Mouse (Mus musculus) hindbrain, embryonic 16.5 days (tissue): ENCODE data around the gene Khdrbs1. TPM values are rescaled to one million over a fixed set of nuclear protein-coding genes. Genes with fewer than 3 reads are reported as not detected.
"Not testable (repeated sequence)": the region's sequence is repeated elsewhere in the genome, so short reads cannot be mapped to it uniquely, and the experiment has no call there.

Experiments used
- ATAC-seq: fragments of 200-750 bp; cut with Nextera tagmentation; 2 replicates; pipeline ENCODE4 v1.8.0; 2017; ENCODE audit warnings: moderate TSS enrichment, moderate library complexity
- H3K27ac ChIP-seq: fragments of 300-500 bp; sonication (generic); 2 replicates; pipeline ENCODE4 v1.5.1; 2014; ENCODE audit warnings: low read depth, mild to moderate bottlenecking, control low read depth, low read length, moderate library complexity
- H3K27me3 ChIP-seq: fragments of 300-500 bp; sonication (generic); replicated peaks from 2 replicates; pipeline ENCODE4 v1.6.1; 2014; ENCODE audit warnings: low read length; ENCODE audit not compliant: control insufficient read depth, insufficient read depth
- H3K36me3 ChIP-seq: fragments of 300-500 bp; sonication (generic); 2 replicates; pipeline ENCODE4 v1.6.1; 2014; ENCODE audit warnings: mild to moderate bottlenecking, low read length, moderate library complexity, mixed read lengths; ENCODE audit not compliant: control insufficient read depth, insufficient read depth
- H3K4me1 ChIP-seq: fragments of 300-500 bp; sonication (generic); 2 replicates; pipeline ENCODE4 v1.6.1; 2014; ENCODE audit warnings: low read depth, low read length; ENCODE audit not compliant: control insufficient read depth, insufficient read depth
- H3K4me2 ChIP-seq: fragments of 300-500 bp; sonication (generic); 2 replicates; pipeline ENCODE4 v1.6.1; 2014; ENCODE audit warnings: mild to moderate bottlenecking, low read length, control low read depth, moderate library complexity
- H3K4me3 ChIP-seq: fragments of 300-500 bp; sonication (generic); 2 replicates; pipeline ENCODE4 v1.5.1; 2014; ENCODE audit warnings: mild to moderate bottlenecking, low read length, control low read depth, moderate library complexity
- H3K9ac ChIP-seq: fragments of 300-500 bp; sonication (generic); 2 replicates; pipeline ENCODE4 v1.6.1; 2014; ENCODE audit warnings: low read depth, mild to moderate bottlenecking, control low read depth, low read length, moderate library complexity
- H3K9me3 ChIP-seq: fragments of 300-500 bp; sonication (generic); 2 replicates; pipeline ENCODE4 v1.6.1; 2014; ENCODE audit warnings: mild to moderate bottlenecking, low read length, moderate library complexity; ENCODE audit not compliant: control insufficient read depth
- WGBS: fragments of 180-500 bp; shearing (Covaris S2); extraction: QIAGEN DNeasy Blood & Tissue Kit; methylation state at CpG from one replicate; pipeline ENCODE4 v1.1.7; 2014; 5-methylcytosine and 5-hydroxymethylcytosine counted together
- polyA plus RNA-seq: library from polyadenylated mRNA; unstranded; fragments of >200 nt; fragmentation: Nextera tagmentation; extraction: Ambion mirVana; gene quantifications from 2 replicates; pipeline ENCODE4 v1.2.1, GENCODE M21; 2015

Gene Khdrbs1
- polyA plus RNA-seq, 1 experiment from 2014 or later: 96.3 TPM

- no peaks in the 10 kb centered on the region for H3K36me3 ChIP-seq
- H3K27me3 ChIP-seq: no peaks in the 10 kb centered on the region
These were observed 5.9 kb downstream of the Khdrbs1 start for GRCm38 (mm10) chr4:129736173-129736572.

GRCm38 (mm10) chr4:129735485-129735884 lies 6.6 kb downstream of the Khdrbs1 start:
- H3K4me2 ChIP-seq, H3K27ac ChIP-seq, H3K9me3 ChIP-seq, H3K27me3 ChIP-seq, ATAC-seq, H3K4me3 ChIP-seq, H3K36me3 ChIP-seq, H3K9ac ChIP-seq: not testable (repeated sequence)
- H3K4me1 ChIP-seq: peaks cover 23% of the 10 kb centered on the region
- 92% methylated on average over 4 of the region's 4 CpGs for WGBS

More at GRCm38 (mm10) chr4:129736173-129736572, 5.9 kb downstream of the Khdrbs1 start:
- ATAC-seq: no peak
- Histone ChIP-seq H3K9me3 (no peaks in the 10 kb centered on the region), H3K9ac (no peak overlapping the region), H3K27ac (no peak overlapping the region), H3K4me1 (peaks cover 24% of the 10 kb centered on the region), H3K4me2 (no peak overlapping the region), H3K4me3 (no peak overlapping the region)
- 84% methylated on average over 1 of the region's 1 CpGs for WGBS

GRCm38 (mm10) chr4:129731423-129731822 lies 10.7 kb downstream of the Khdrbs1 start:
- no peak overlapping the region for H3K27ac ChIP-seq
- H3K4me1 ChIP-seq: 0 out of 2 replicates have a peak, but pooled peaks cover 2% of the 10 kb centered on the region
- peaks cover 9% of the 10 kb centered on the region for H3K36me3 ChIP-seq
- WGBS: 77% methylated on average over 5 of the region's 5 CpGs
- H3K4me2 ChIP-seq: no peak overlapping the region
- no peak overlapping the region for H3K4me3 ChIP-seq
- ATAC-seq: no peak
- no peak overlapping the region for H3K9ac ChIP-seq
- no peaks in the 10 kb centered on the region for H3K27me3 ChIP-seq
- H3K9me3 ChIP-seq: no peaks in the 10 kb centered on the region

- no peak for ATAC-seq
- H3K9me3 ChIP-seq: no peaks in the 10 kb centered on the region
- H3K4me2 ChIP-seq: no peak overlapping the region
- 91% methylated on average over 9 of the region's 9 CpGs for WGBS
- no peak overlapping the region for H3K27ac ChIP-seq
- no peak overlapping the region for H3K9ac ChIP-seq
- no peaks in the 10 kb centered on the region for H3K4me1 ChIP-seq
- H3K4me3 ChIP-seq: no peak overlapping the region
- H3K36me3 ChIP-seq: peaks cover 52% of the 10 kb centered on the region
- H3K27me3 ChIP-seq: no peaks in the 10 kb centered on the region
These were observed 25.8 kb downstream of the Khdrbs1 start for GRCm38 (mm10) chr4:129716310-129716709.

- no peak overlapping the region for H3K4me3 ChIP-seq
- H3K27ac ChIP-seq: peak overlapping the region; percentile 45
- H3K4me2 ChIP-seq: no peak overlapping the region
- H3K27me3 ChIP-seq: no peaks in the 10 kb centered on the region
- no peak overlapping the region for H3K9ac ChIP-seq
- ATAC-seq: peak; percentile 78
- H3K4me1 ChIP-seq: peaks cover 3% of the 10 kb centered on the region
- H3K9me3 ChIP-seq: no peaks in the 10 kb centered on the region
- 50% methylated on average over 8 of the region's 8 CpGs for WGBS
- peaks cover 42% of the 10 kb centered on the region for H3K36me3 ChIP-seq
These were observed 32.5 kb downstream of the Khdrbs1 start for GRCm38 (mm10) chr4:129709486-129710129.

GRCm38 (mm10) chr4:129706750-129707149 lies 35.4 kb downstream of the Khdrbs1 start:
- WGBS: 25% methylated on average over 3 of the region's 3 CpGs
- no peak overlapping the region for H3K4me2 ChIP-seq

GRCm38 (mm10) chr4:129702454-129702853 lies 39.6 kb downstream of the Khdrbs1 start:
- Histone ChIP-seq H3K4me3 (no peak overlapping the region), H3K27me3 (no peaks in the 10 kb centered on the region), H3K4me1 (peaks cover 17% of the 10 kb centered on the region), H3K4me2 (peak overlapping the region; percentile 8; the same call in 1 of the 2 replicates), H3K9me3 (no peaks in the 10 kb centered on the region), H3K36me3 (peaks cover 14% of the 10 kb centered on the region), H3K27ac (peak overlapping the region; percentile 66), H3K9ac (peak overlapping the region; percentile 48)
- ATAC-seq: peak; percentile 74
- WGBS: 4% methylated on average over 11 of the region's 11 CpGs

More at GRCm38 (mm10) chr4:129706750-129707149, 35.4 kb downstream of the Khdrbs1 start:
- Histone ChIP-seq H3K4me3 (no peak overlapping the region), H3K27me3 (no peaks in the 10 kb centered on the region), H3K4me1 (peaks cover 16% of the 10 kb centered on the region), H3K9ac (no peak overlapping the region), H3K36me3 (peaks cover 35% of the 10 kb centered on the region), H3K9me3 (no peaks in the 10 kb centered on the region), H3K27ac (peak overlapping the region; percentile 63; the same call in 1 of the 2 replicates)
- ATAC-seq: no peak

GRCm38 (mm10) chr4:129701503-129702377 lies 40.4 kb downstream of the Khdrbs1 start:
- WGBS: 41% methylated on average over 17 of the region's 17 CpGs
- peak overlapping the region; percentile 48 for H3K9ac ChIP-seq
- no peak overlapping the region for H3K4me3 ChIP-seq
- H3K27me3 ChIP-seq: no peaks in the 10 kb centered on the region
- H3K27ac ChIP-seq: peak overlapping the region; percentile 66
- peak overlapping the region; percentile 26; the same call in 1 of the 2 replicates for H3K4me2 ChIP-seq
- ATAC-seq: peak; percentile 30
- no peaks in the 10 kb centered on the region for H3K9me3 ChIP-seq
- peaks cover 19% of the 10 kb centered on the region for H3K4me1 ChIP-seq
- H3K36me3 ChIP-seq: peaks cover 14% of the 10 kb centered on the region

GRCm38 (mm10) chr4:129700661-129701060 lies 41.4 kb downstream of the Khdrbs1 start:
- H3K4me2 ChIP-seq, H3K4me3 ChIP-seq, H3K27me3 ChIP-seq, H3K9ac ChIP-seq, H3K27ac ChIP-seq, H3K9me3 ChIP-seq, ATAC-seq: not testable (repeated sequence)
- H3K4me1 ChIP-seq: peaks cover 18% of the 10 kb centered on the region
- peaks cover 11% of the 10 kb centered on the region; the same call in 1 of the 2 replicates for H3K36me3 ChIP-seq
- whole genome bisulfite sequencing: 92% methylated on average over 6 of the region's 6 CpGs
